Mouse (Mus musculus) lung, adult 2 months (tissue): ENCODE results near the gene Usp50. TPM values are rescaled to one million over a fixed set of nuclear protein-coding genes. Genes with fewer than 3 reads are reported as not detected.

Experiments
- DNase-seq: peaks from one replicate; pipeline ENCODE4 v3.0.0; 2022
- H3K4me1 ChIP-seq: fragments of 200-500 bp; 2 replicates; pipeline ENCODE4 v1.6.1; 2011; ENCODE audit warnings: low read length; ENCODE audit not compliant: control insufficient read depth, insufficient read depth
- H3K4me3 ChIP-seq: fragments of 200-500 bp; replicated peaks from 2 replicates; pipeline ENCODE3; 2011; ENCODE audit warnings: low read depth, mild to moderate bottlenecking, control low read depth, low read length; ENCODE audit errors: extremely low read depth
- CTCF ChIP-seq: fragments of 200-500 bp; IDR thresholded peaks from 2 replicates; pipeline ENCODE4 v1.5.1; 2011; ENCODE audit warnings: mild to moderate bottlenecking, low read length, control low read depth; ENCODE audit not compliant: insufficient read depth
- POLR2A ChIP-seq: fragments of 200-500 bp; IDR thresholded peaks from 2 replicates; pipeline ENCODE4 v1.6.1; 2011; ENCODE audit warnings: low read depth, mild to moderate bottlenecking, control low read depth, low read length, borderline replicate concordance; ENCODE audit errors: extremely low read depth
- WGBS: fragments of 180-500 bp; shearing (Covaris S2); methylation state at CpG from one replicate; pipeline ENCODE4 v1.1.7; 2018; 5-methylcytosine and 5-hydroxymethylcytosine counted together
- polyA plus RNA-seq: library from polyadenylated mRNA; depleted of rRNA; stranded (reverse); fragments of >200 nt; gene quantifications from 2 replicates; pipeline ENCODE4 v1.2.3, GENCODE M21; 2012

Usp50 gene
- polyA plus RNA-seq, 1 experiment, result 0.84 TPM

DNA sequence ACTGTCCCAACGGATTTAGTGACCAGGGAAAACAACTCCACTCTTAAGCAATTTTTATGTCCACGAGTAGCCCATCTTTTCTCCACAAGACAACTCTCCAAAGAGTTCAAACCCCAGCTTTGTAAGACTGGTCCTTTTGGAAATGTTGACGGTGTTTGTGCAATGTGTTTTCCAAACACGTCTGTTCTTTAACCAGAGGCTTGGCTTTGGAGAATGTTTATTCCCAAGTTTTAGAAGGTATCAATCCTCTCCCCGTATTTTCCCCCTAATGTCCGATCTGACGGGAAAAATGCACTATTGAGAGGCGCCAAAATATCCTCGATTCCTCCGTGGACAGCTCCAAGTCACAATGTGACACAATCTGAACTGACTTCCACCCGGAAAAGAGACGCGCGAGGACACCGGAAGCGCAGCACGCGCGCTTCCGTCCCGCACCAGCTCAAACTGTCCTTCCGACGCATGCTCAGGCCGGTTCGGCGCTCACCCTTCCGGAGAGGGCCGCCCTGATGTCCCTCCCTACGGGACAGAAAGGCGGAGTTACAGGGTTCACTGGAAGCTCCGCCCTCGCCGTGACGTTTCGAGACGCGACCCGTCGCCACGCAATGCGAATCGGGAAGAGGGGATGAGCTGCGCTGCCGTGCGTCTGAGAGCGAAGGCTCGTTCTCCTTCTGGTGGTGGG, 76.4 kb downstream of the Usp50 start, which contains the start of gene Usp8:
Gene Usp8 (plus strand): TSS at position 570 of the 679 bp plus-strand sequence.
- WGBS, result 2% methylated on average over 47 of the region's 47 CpGs
- peak; percentile 97 for DNase-seq
- H3K4me3 ChIP-seq, result peak within 1 kb of the TSS; percentile 94
- peaks cover 6% of the 10 kb centered on the region for H3K4me1 ChIP-seq
- TF ChIP-seq POLR2A (peak; percentile 97), CTCF (no peak)

DNA sequence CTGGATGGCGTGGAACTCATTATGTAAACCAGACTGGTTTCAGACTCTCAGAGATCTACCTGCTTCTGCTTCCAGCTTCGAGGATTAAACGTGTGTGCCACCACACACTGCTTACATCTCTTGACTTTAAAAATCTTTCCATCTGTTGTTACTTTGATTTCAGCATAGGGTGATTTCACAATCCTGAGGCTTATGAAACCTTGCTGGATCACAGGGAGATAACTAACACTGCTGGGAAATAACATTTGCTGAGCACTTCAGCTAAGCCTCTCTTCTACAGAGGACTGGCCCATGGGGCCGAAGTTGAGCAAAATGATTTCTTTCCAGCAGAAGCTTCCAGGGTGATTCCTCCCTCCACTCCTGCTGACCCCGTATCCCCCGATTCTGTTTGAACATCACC, 88.0 kb downstream of the Usp50 start:
- WGBS, result 58% methylated on average over 6 of the region's 6 CpGs
- no peak for DNase-seq

DNA sequence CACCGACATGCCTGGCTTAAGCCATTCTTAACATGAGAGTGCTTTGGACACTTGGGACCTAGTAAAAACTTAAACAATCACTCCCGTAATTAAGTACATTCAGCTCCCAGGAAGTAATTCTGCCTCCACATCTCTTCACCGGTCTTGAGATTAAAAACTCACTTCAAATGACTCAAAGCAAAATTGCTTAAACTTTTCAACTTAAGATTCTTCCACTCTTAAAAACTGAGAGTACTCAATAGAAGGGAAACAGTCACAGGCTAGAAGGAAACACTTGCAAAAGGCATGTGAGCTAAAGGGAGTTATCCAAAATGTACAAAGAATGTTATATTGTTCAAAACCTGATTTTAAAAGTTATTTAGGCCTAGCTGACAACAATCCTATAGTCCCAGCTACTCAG, 92.0 kb downstream of the Usp50 start:
- Histone ChIP-seq H3K4me1 (no peaks in the 10 kb centered on the region; the same call in none of the 2 replicates), H3K4me3 (no peak overlapping the region)
- no peak for DNase-seq
- TF ChIP-seq CTCF (no peak), POLR2A (no peak)
- WGBS, result 68% methylated on average over 3 of the region's 3 CpGs

More for the DNA sequence above, 88.0 kb downstream of the Usp50 start:
- H3K4me1 ChIP-seq, result no peaks in the 10 kb centered on the region; the same call in none of the 2 replicates
- no peak overlapping the region for H3K4me3 ChIP-seq
- TF ChIP-seq CTCF, result no peak
- TF ChIP-seq POLR2A, result no peak

DNA sequence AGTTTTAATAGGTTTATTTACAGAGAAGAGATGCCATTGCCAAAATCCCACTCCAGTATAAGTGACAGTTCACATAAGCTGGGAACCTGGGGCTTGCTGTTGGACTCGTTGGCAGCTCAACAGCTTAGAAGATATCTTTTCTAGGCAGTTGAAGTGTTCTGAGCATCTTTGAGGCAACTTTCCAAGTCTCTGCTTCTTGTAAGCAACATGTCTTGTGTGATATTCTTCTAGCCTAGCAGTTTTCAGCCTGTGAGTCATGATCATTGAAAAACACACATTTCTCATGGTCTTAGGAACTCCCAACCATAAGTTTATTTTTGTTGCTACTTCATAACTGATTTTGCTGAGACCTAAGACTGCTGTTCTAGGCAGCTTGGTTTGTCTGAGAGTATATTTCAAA, 100.3 kb downstream of the Usp50 start:
- no peak overlapping the region for H3K4me3 ChIP-seq
- H3K4me1 ChIP-seq, result peaks cover 12% of the 10 kb centered on the region
- no peak for DNase-seq
- WGBS, result 30% methylated on average over 1 of the region's 1 CpGs
- TF ChIP-seq CTCF (no peak), POLR2A (no peak)

DNA sequence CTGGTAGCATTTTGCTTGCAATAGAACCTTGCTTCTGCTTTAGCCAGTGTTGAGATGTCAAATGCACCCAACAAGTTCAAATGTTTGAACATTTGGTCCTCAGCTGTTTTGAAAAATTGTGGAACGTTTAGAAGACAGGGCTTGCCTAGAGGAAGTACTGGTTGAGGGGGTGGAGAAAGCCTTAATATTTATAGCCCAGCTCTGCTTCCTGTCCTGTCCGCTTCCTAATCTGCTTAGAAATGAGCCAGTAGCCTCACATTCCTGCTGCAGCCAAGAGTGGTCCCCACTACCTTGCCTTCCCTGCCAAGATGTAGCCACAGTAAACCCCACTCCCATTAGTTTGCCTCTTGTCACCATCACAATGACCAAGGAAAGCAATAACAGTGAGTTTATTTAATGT, 100.9 kb downstream of the Usp50 start:
- 5% methylated on average over 2 of the region's 2 CpGs for WGBS
- DNase-seq, result no peak
- TF ChIP-seq POLR2A, result no peak
- no peak for TF ChIP-seq CTCF
- H3K4me1 ChIP-seq, result peaks cover 15% of the 10 kb centered on the region
- no peak overlapping the region for H3K4me3 ChIP-seq

DNA sequence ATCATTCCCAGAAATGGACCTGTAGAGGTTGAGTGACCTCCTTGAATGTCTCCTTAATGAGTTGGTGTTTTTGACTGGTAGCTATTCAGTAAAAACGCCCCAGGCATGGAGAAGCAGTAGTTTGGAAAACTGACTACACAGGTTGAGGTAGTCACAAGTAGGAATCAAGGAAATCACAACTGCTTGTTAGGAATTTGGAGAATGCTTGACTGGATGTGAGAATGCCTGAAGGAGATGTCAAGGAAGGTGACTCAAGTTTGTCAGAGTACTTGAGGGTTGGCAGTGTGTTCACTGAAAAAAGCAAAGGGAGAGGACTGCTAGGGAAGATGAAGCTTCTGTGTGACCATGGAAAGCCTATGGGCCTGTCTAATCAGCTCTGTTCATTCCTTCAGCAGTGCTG, 105.9 kb downstream of the Usp50 start:
- peaks cover 10% of the 10 kb centered on the region for H3K4me1 ChIP-seq
- TF ChIP-seq CTCF (no peak), POLR2A (no peak)
- 79% methylated on average over 1 of the region's 1 CpGs for WGBS
- DNase-seq, result no peak
- no peak overlapping the region for H3K4me3 ChIP-seq

DNA sequence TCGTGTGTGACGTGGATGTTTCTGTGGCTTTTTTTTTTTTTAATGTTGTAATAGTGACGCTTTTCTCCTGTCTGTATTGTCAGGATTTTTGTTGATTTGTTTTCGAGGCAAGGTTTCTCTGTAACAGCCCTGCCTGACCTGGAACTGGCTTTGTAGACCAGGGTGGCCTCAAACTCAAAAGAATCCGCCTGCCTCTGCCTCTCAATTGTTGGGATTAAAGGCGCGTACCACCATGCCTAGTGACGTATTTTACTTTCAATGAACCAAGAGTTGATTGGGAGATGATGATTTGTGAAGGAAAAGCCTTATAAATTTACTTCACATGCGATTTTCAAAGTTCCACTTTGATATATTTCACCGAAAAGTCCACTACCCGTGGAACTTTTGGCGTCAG, 107.2 kb downstream of the Usp50 start, which contains the start of gene Gabpb1:
Gene Gabpb1 (minus strand): TSS at position 216 of the 394 bp plus-strand sequence.
- Histone ChIP-seq H3K4me3 (peak within 1 kb of the TSS; percentile 71), H3K4me1 (peaks cover 5% of the 10 kb centered on the region)
- TF ChIP-seq CTCF (no peak), POLR2A (no peak)
- no peak for DNase-seq
- 16% methylated on average over 12 of the region's 12 CpGs for WGBS

DNA sequence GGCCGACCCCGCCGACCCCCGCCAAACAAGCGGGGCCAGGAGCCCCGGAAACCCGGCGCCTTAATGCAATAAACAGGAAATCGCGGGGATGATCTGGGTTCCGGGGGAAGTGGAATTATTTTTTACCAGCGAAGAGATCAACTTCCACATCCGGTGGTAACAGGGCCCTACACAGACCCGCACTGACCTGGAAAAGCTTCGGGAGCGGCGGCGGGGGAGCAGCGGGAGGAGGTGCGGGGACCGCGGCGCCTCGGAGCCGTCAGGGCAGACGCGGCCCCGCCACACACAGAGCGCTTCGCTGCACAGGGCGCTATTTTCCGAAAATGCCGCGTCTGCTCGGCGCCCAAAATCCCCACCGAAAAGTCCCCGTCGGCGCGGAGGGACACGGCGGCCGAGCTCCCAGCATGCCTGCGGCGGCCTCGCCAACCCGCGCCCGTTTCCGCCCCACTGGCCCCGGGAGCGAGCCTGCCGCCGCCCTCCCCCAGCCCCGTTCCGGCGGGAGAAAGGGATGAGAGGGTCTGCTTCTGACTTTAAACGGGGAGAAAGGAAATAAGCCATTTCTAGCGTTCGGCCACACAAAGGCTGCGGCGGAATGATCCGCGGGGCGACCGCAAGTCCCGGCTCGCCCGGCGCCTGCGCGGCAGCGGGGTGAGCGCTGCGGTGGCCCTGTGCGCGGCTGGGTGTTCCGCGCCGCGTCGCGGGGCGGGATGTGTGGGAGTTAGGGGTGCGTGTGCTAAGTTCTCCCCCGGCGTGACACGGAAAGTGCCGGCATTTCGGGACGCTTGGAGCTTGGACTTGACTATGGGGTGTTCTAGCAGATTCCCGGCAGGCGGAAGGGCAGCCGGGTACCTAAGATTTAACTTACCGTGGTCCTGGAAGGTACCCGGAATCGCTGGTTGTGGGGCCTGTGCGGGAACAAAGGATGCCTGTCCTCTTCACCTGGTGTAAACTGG, 107.8 kb downstream of the Usp50 start:
- TF ChIP-seq POLR2A (peak; percentile 94), CTCF (no peak)
- peak overlapping the region; percentile 71 for H3K4me3 ChIP-seq
- H3K4me1 ChIP-seq, result peaks cover 5% of the 10 kb centered on the region
- under 1% methylated on average over 99 of the region's 99 CpGs for WGBS
- peak; percentile 93 for DNase-seq

DNA sequence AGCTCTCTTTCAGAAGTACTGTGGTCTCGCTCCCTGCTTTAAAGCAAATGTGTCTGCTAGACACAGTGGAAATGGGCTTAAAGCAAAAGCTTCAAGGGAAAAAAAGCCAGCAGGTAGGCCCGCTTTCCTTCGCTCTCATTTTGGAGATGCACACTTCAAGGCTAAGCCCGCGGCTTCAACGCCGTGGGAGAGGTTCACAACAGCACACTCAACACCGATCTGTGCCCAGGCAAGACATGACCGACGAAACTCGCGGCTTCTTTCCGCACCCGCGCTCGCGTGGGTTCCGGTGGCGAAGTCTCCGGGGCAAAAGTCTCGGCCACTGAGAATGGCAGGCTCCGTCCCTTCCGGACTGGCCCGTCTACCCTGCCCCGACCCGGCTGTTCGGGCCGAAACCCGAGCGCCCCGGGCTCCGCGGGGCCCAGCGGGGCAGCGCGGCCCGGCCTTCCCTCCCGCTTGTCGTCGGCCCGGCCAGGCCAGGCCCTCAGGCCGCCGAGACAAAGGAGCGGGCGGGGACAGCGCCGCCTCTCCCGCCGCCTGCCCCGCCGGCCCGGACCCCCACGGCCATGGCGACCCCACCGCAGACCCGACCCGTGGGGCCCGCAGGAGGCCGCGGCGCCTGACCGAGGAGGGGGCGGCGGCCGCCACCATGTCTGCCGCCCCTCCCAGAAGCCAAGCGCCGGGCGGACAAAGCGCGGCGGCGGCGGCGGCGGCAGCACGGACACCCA, 108.7 kb downstream of the Usp50 start:
- H3K4me3 ChIP-seq, result peak overlapping the region; percentile 71
- peak; percentile 75 for DNase-seq
- H3K4me1 ChIP-seq, result peaks cover 5% of the 10 kb centered on the region
- no peak for TF ChIP-seq CTCF
- TF ChIP-seq POLR2A, result peak; percentile 65; the same call in 1 of the 2 replicates
- WGBS, result under 1% methylated on average over 77 of the region's 77 CpGs
